Mouse (Mus musculus): ENCODE results near the gene Trim43c. TPM values are rescaled to one million over a fixed set of nuclear protein-coding genes. Genes with fewer than 3 reads are reported as not detected.
A peak's percentile ranks its signal among the peaks of the same experiment; 100 is the strongest.
"Not testable (repeated sequence)": the region's sequence is repeated elsewhere in the genome, so short reads cannot be mapped to it uniquely, and the experiment has no call there.

Gene Trim43c
- polyA plus RNA-seq (2014; fragmentation: Nextera tagmentation; extraction: Ambion mirVana) = 0.14 and 0.22 TPM in 2 replicates

DNA sequence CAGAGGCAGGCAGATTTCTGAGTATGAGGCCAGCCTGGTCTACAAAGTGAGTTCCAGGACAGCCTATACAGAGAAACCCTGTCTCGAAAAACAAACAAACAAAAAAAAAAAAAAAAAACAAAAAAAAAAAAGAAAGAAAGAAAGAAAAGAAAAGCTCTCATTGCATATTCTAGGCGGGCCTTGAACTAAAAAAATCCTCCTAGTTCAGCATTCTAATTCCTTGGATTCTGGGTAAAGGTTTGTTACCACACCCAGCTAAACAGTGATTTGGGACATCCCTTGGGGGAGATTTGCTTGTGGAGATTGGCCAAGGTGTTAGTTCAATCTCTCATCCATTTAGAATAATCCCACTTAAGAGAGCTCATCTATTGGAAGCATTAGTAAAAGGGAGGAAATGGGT lies at the start of gene Trim43c:
TSS of gene Trim43c (plus strand) at position 301 of the 400 bp plus-strand sequence.
- H3K9me3 ChIP-seq (ENCODE audit: control insufficient read depth, low read length); H3K9ac ChIP-seq (ENCODE audit: low read depth, low read length); DNase-seq (ENCODE audit: low spot score); H3K27ac ChIP-seq (replicated peaks; ENCODE audit: low read depth, low read length); H3K4me1 ChIP-seq (ENCODE audit: control insufficient read depth, insufficient read depth, low read length); H3K4me2 ChIP-seq (ENCODE audit: low read depth, low read length); ATAC-seq (ENCODE audit: low read depth); H3K4me3 ChIP-seq (ENCODE audit: low read depth, low read length); H3K27me3 ChIP-seq (replicated peaks; ENCODE audit: control insufficient read depth, insufficient read depth, low read length); H3K36me3 ChIP-seq (ENCODE audit: control insufficient read depth, insufficient read depth, low read length): not testable (repeated sequence)
- WGBS = 88% methylated on average over 2 of the region's 2 CpGs

DNA sequence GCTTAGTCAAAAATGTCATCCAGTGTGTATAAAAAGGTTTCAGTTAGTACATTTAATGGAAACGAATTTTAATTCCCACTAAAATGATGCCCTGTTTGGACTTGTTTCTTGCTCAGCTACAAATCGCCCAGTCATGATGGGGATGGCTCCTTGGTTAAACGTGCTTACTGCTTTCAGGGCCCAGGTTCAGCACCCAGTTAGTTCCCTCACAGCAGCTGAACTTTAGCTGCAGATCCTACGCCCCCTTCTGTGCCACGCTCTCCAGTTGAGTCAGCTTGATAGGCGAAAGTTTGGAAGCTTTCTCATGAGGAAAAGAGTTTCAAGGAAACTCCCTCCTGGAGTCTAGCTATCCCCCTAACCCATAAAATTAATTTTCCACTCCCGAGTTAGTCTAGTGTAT lies 14.1 kb downstream of the Trim43c start:
- WGBS = 73% methylated on average over 6 of the region's 7 CpGs
- H3K27ac ChIP-seq (replicated peaks; ENCODE audit: low read depth, low read length); ATAC-seq (ENCODE audit: low read depth): not testable (repeated sequence)

DNA sequence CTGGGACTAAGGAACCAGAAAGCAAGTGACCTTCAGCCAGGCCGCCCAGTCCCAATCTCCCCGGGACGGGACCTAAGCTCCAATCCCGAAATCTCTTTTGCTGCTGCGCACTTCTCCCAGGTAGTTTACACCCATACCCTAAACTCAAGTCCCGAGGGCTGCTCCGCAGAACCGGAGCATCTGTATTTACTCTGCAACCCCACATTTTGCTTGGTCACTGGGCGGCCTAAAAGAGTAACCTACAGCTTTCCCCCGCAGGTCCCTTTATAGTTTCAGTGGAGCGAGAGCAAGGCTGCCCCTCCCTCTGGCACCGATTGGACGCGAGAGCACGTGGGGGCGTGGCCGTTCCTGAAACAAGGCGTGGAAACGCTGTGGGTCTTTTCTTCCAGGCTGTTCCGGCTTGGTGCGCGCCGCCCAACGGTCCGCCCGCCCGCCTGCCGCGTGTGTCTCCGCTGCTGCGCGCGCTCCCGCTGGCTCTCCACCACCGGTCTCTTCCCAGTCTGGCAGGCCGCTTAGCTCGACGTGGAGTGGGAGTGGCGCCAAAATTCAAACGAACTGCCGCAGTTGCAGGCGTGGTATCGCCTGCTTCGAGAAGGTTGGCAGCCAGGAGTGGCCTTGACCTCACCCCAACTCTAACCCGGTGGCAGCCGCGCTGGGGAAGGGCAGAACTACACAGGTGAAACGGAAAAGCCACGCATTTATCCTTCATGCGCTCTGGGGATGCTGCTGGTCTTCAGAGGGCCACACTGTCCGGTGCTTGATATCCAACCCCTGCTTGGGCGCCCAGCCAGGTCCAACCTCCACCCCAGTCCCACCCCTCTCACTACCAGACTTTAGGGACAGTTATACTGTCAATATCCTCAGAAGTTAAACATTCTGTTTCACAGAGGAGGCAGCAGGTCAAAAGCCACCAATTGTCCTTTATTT lies 19.9 kb downstream of the Trim43c start:
- DNase-seq (ENCODE audit: low spot score) (peak; percentile 94), ATAC-seq (ENCODE audit: low read depth) (peak; percentile 98)
- H3K9me3 ChIP-seq (ENCODE audit: control insufficient read depth, low read length); H3K36me3 ChIP-seq (ENCODE audit: control insufficient read depth, insufficient read depth, low read length); H3K27me3 ChIP-seq (replicated peaks; ENCODE audit: control insufficient read depth, insufficient read depth, low read length); H3K27ac ChIP-seq (replicated peaks; ENCODE audit: low read depth, low read length); H3K4me1 ChIP-seq (ENCODE audit: control insufficient read depth, insufficient read depth, low read length): not testable (repeated sequence)
- peak overlapping the region; percentile 42 for H3K4me3 ChIP-seq (ENCODE audit: low read depth, low read length)
- WGBS = 2% methylated on average over 15 of the region's 52 CpGs
- H3K9ac ChIP-seq (ENCODE audit: low read depth, low read length) = peak overlapping the region; percentile 54
- peak overlapping the region; percentile 61 for H3K4me2 ChIP-seq (ENCODE audit: low read depth, low read length)

More for the DNA sequence above, 14.1 kb downstream of the Trim43c start:
- not testable (repeated sequence) for H3K9ac ChIP-seq (ENCODE audit: low read depth, low read length); H3K27me3 ChIP-seq (replicated peaks; ENCODE audit: control insufficient read depth, insufficient read depth, low read length); H3K9me3 ChIP-seq (ENCODE audit: control insufficient read depth, low read length); DNase-seq (ENCODE audit: low spot score); H3K4me2 ChIP-seq (ENCODE audit: low read depth, low read length); H3K36me3 ChIP-seq (ENCODE audit: control insufficient read depth, insufficient read depth, low read length); H3K4me3 ChIP-seq (ENCODE audit: low read depth, low read length); H3K4me1 ChIP-seq (ENCODE audit: control insufficient read depth, insufficient read depth, low read length)

Other genes with a start within 250 kb of the Trim43c start
- 25.1 and 30.2 TPM in 2 replicates for gene Mthfsl, start 118.9 kb upstream of the Trim43c start, polyA plus RNA-seq (2014; fragmentation: Nextera tagmentation; extraction: Ambion mirVana)
- 0.49 TPM in 1 of 2 replicates, not detected in the other for gene Bcl2a1d, start 107.2 kb upstream of the Trim43c start, polyA plus RNA-seq (2014; fragmentation: Nextera tagmentation; extraction: Ambion mirVana)
- gene Bcl2a1a, start 117.7 kb downstream of the Trim43c start, polyA plus RNA-seq (2014; fragmentation: Nextera tagmentation; extraction: Ambion mirVana) = 1.1 and 1.2 TPM in 2 replicates

Data from embryonic facial prominence, embryonic 14.5 days (tissue).